Mouse (Mus musculus): ENCODE measurements around the gene Fstl3. TPM values are rescaled to one million over a fixed set of nuclear protein-coding genes. Genes with fewer than 3 reads are reported as not detected.

The Fstl3 gene
- total RNA-seq (2014; rRNA removed) (2.1 and 4.5 TPM in 2 replicates), polyA plus RNA-seq (2015; fragmentation: Nextera tagmentation; extraction: Ambion mirVana) (1.7 and 2.8 TPM in 2 replicates)

- 2% methylated on average over 38 of the region's 39 CpGs for WGBS
- TF ChIP-seq CTCF (IDR thresholded peaks at IDR 0.05; ENCODE audit: low read depth): no peak
- Histone ChIP-seq H3K4me2 (ENCODE audit: low read depth) (peak within 1 kb of the TSS; percentile 35), H3K36me3 (ENCODE audit: insufficient read depth) (no peaks in the 10 kb centered on the region), H3K9ac (no peak within 1 kb of the TSS), H3K27me3 (ENCODE audit: insufficient read depth, low read length) (peaks cover 12% of the 10 kb centered on the region), H3K27ac (ENCODE audit: low read depth, low read length) (no peak within 1 kb of the TSS), H3K4me3 (ENCODE audit: low read depth, low read length) (0 out of 2 replicates have a peak within 1 kb of the TSS, but pooled peaks have one; percentile 5), H3K9me3 (ENCODE audit: low read length) (no peaks in the 10 kb centered on the region), H3K4me1 (ENCODE audit: insufficient read depth) (no peaks in the 10 kb centered on the region)
- no peak for ATAC-seq
- no peak for DNase-seq
Measured at GRCm38 (mm10) chr10:79777103-79777531, at the start of gene Fstl3. TSS of gene Fstl3 (plus strand) at chr10:79777272.

- H3K4me2 ChIP-seq (ENCODE audit: low read depth): no peak overlapping the region
- 75% methylated on average over 28 of the region's 28 CpGs for WGBS
- H3K27me3 ChIP-seq (ENCODE audit: insufficient read depth, low read length): no peaks in the 10 kb centered on the region
- no peaks in the 10 kb centered on the region for H3K4me1 ChIP-seq (ENCODE audit: insufficient read depth)
- no peak overlapping the region for H3K4me3 ChIP-seq (ENCODE audit: low read depth, low read length)
- peaks cover 19% of the 10 kb centered on the region for H3K36me3 ChIP-seq (ENCODE audit: insufficient read depth)
- H3K9me3 ChIP-seq (ENCODE audit: low read length): no peaks in the 10 kb centered on the region
- no peak overlapping the region for H3K27ac ChIP-seq (ENCODE audit: low read depth, low read length)
- no peak overlapping the region for H3K9ac ChIP-seq
- TF ChIP-seq CTCF (IDR thresholded peaks at IDR 0.05; ENCODE audit: low read depth): no peak
- no peak for DNase-seq
- ATAC-seq: peak; percentile 17; the same call in 1 of the 2 replicates
Measured at GRCm38 (mm10) chr10:79728323-79729249, 48.5 kb upstream of the Fstl3 start.

DNA sequence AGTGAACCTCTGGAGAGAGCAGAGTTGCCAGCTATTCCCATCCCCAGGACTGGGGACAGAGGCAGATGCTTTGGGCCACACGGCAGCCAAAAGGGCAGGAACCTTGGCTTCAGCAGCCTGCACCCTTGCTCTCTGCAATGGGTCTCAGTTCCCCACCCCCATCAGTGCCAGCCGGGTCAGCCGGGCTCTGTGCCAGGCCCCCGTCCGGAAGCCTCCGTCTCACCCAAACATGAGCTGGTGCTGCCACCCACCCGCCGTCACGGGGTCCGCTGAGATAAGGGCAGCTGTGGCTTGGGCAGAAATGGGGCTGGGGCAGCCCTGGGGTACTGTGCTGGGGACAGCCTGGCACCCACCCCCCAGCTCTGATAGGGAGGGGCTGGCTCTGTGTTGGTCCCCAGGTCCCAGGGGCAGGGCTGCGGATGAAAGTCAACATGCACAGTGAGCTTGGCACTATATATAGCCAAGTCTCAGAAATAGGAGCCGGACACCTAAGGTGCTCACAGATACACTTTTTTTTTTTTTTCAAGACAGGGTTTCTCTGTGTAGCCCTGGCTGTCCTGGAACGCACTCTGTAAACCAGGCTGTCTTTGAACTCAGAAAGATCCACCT lies 47.6 kb upstream of the Fstl3 start:
- DNase-seq: no peak
- ATAC-seq: no peak

GRCm38 (mm10) chr10:79732500-79732899 lies 44.6 kb upstream of the Fstl3 start:
- no peak for DNase-seq
- H3K4me3 ChIP-seq (ENCODE audit: low read depth, low read length): no peak overlapping the region
- H3K36me3 ChIP-seq (ENCODE audit: insufficient read depth): peaks cover 52% of the 10 kb centered on the region
- H3K4me1 ChIP-seq (ENCODE audit: insufficient read depth): no peaks in the 10 kb centered on the region
- no peak overlapping the region for H3K9ac ChIP-seq
- TF ChIP-seq CTCF (IDR thresholded peaks at IDR 0.05; ENCODE audit: low read depth): peak; percentile 53
- H3K9me3 ChIP-seq (ENCODE audit: low read length): no peaks in the 10 kb centered on the region
- no peak overlapping the region for H3K4me2 ChIP-seq (ENCODE audit: low read depth)
- ATAC-seq: no peak
- no peak overlapping the region for H3K27ac ChIP-seq (ENCODE audit: low read depth, low read length)
- 95% methylated on average over 1 of the region's 1 CpGs for WGBS
- H3K27me3 ChIP-seq (ENCODE audit: insufficient read depth, low read length): no peaks in the 10 kb centered on the region

More for the DNA sequence above, 47.6 kb upstream of the Fstl3 start:
- Histone ChIP-seq H3K27ac (ENCODE audit: low read depth, low read length) (no peak overlapping the region), H3K4me1 (ENCODE audit: insufficient read depth) (no peaks in the 10 kb centered on the region), H3K27me3 (ENCODE audit: insufficient read depth, low read length) (no peaks in the 10 kb centered on the region), H3K4me3 (ENCODE audit: low read depth, low read length) (no peak overlapping the region), H3K4me2 (ENCODE audit: low read depth) (no peak overlapping the region), H3K9ac (no peak overlapping the region), H3K9me3 (ENCODE audit: low read length) (no peaks in the 10 kb centered on the region), H3K36me3 (ENCODE audit: insufficient read depth) (peaks cover 26% of the 10 kb centered on the region)
- WGBS: 53% methylated on average over 13 of the region's 13 CpGs
- no peak for TF ChIP-seq CTCF (IDR thresholded peaks at IDR 0.05; ENCODE audit: low read depth)

- WGBS: 94% methylated on average over 15 of the region's 15 CpGs
Measured at GRCm38 (mm10) chr10:79733847-79734246, 43.2 kb upstream of the Fstl3 start.

DNA sequence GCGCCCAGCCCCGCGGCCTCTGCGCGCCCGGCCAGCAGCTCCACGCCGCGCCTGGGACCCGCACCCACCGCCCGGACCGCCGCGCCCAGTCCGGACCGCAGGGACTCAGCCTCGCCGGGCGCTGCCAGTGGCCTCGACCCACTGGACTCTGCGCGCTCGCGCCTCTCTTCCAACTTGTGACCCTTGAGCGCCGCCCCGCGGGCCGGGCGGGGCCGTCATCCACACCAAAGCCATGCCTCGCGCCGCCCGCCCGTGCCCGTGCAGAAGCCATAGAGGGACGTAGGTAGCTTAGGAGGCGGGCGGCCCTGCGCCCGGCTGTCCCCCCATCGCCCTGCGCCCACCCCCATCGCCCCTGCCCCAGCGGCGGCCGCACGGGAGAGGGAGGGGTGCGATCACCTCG lies 41.7 kb upstream of the Fstl3 start:
- H3K9me3 ChIP-seq (ENCODE audit: low read length): peaks cover 13% of the 10 kb centered on the region; the same call in 1 of the 2 replicates
- H3K27me3 ChIP-seq (ENCODE audit: insufficient read depth, low read length): no peaks in the 10 kb centered on the region
- TF ChIP-seq CTCF (IDR thresholded peaks at IDR 0.05; ENCODE audit: low read depth): no peak
- WGBS: 41% methylated on average over 42 of the region's 52 CpGs
- peaks cover 81% of the 10 kb centered on the region for H3K36me3 ChIP-seq (ENCODE audit: insufficient read depth)
- no peaks in the 10 kb centered on the region for H3K4me1 ChIP-seq (ENCODE audit: insufficient read depth)
- H3K4me2 ChIP-seq (ENCODE audit: low read depth): no peak overlapping the region
- DNase-seq (no peak), ATAC-seq (no peak)
- H3K4me3 ChIP-seq (ENCODE audit: low read depth, low read length): no peak overlapping the region
- no peak overlapping the region for H3K27ac ChIP-seq (ENCODE audit: low read depth, low read length)
- no peak overlapping the region for H3K9ac ChIP-seq

More at GRCm38 (mm10) chr10:79733847-79734246, 43.2 kb upstream of the Fstl3 start:
- Histone ChIP-seq H3K36me3 (ENCODE audit: insufficient read depth) (peaks cover 65% of the 10 kb centered on the region), H3K27ac (ENCODE audit: low read depth, low read length) (no peak overlapping the region), H3K27me3 (ENCODE audit: insufficient read depth, low read length) (no peaks in the 10 kb centered on the region), H3K9ac (no peak overlapping the region), H3K9me3 (ENCODE audit: low read length) (0 out of 2 replicates have a peak, but pooled peaks cover 5% of the 10 kb centered on the region), H3K4me1 (ENCODE audit: insufficient read depth) (no peaks in the 10 kb centered on the region), H3K4me3 (ENCODE audit: low read depth, low read length) (no peak overlapping the region), H3K4me2 (ENCODE audit: low read depth) (no peak overlapping the region)
- ATAC-seq (no peak), DNase-seq (no peak)
- TF ChIP-seq CTCF (IDR thresholded peaks at IDR 0.05; ENCODE audit: low read depth): no peak

Data from forebrain, postnatal 0 days (tissue).